Mouse (Mus musculus): ENCODE measurements at regions not wholly inside any gene's neighbourhood (a gene's known extent, or its start where the extent isn't known, plus 50 kb on each side); places are given as distances from the start of the nearest gene placed in this dataset.
"Not testable (repeated sequence)": the region's sequence is repeated elsewhere in the genome, so short reads cannot be mapped to it uniquely, and the experiment has no call there.

- no peak for DNase-seq (ENCODE audit: low spot score)
Observed at GRCm38 (mm10) chrX:70606349-70606748, 129.4 kb upstream of the Tmem185a start.

DNA sequence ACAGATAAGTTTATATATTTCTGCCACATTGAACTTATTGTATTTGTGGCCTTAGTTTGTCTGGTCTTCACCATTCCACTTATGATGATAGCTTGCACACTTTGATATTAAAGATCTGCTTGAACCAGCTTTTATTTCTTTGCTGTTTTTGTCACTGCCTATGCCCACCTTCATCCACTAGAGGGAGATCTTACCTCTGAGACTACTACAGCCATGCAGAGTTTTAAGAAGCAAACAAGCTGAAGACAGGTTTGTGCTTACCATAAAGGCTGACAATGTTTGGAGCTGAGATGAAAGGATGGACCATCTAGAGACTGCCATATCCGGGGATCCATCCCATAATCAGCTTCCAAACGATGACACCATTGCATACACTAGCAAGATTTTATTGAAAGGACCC, 105.4 kb upstream of the Tmem185a start:
- DNase-seq (ENCODE audit: low spot score), result peak; percentile 3

DNA sequence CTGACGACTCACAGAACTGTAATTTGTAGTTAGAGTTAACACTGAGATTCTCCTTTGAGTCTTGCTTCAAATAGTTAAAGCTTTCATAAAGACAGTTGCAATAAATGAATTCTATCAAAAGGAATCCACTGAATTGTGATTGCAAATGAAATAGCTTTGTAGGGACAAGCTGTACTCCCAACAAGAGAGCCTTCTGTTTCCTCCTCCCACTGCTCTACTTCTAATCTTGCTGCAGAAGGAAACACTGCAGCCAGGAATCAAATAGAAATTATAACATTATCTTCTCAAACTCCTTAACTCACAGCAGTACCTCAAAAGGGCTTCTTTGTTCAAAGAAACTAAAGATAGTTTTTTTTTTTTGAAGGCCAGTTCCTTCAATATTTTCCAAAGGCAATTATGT, 103.2 kb upstream of the Tmem185a start:
- DNase-seq (ENCODE audit: low spot score), result no peak

- not testable (repeated sequence) for DNase-seq (ENCODE audit: low spot score)
Observed at GRCm38 (mm10) chrX:70574243-70574642, 97.3 kb upstream of the Tmem185a start.

GRCm38 (mm10) chrX:70570586-70570985, 93.6 kb upstream of the Tmem185a start:
- DNase-seq (ENCODE audit: low spot score), result not testable (repeated sequence)

DNA sequence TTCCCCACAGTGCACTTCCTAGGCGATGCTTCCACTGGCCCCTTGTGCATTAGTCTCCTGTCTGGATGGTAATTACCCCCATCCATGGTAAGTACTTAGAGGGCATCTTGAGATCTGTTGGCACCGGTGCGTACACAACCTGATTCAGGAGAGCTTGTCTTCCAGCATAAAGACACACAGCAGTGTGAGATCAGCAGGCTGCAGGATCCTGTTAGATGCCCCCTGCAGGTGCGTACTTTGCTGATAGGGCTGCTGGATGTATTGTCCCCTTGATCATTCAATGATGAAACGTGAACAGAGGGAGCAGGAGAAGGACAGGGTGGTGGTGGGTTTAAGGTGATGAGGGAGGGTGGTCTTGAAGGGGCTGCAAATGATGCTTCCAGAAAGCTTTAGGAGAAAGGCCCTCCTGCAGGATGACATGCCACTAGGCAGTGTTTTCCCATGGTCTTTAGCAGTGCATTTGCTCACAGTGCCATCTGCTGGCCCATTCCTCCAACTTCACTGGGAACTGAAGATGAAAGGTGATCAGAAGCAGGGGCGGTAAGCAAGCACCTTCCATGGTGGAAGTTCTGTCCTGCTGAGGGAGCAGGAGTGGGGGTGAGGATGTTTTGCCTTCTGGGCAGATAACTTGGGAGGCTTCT, 92.5 kb upstream of the Tmem185a start:
- not testable (repeated sequence) for DNase-seq (ENCODE audit: low spot score)
